Mouse (Mus musculus) intestine, postnatal 0 days (tissue): Measurements from ENCODE around the gene Nkain4. TPM values are rescaled to one million over a fixed set of nuclear protein-coding genes. Genes with fewer than 3 reads are reported as not detected.

Source experiments
- ATAC-seq: fragments of 200-750 bp; cut with Nextera tagmentation; 2 replicates; pipeline ENCODE4 v1.8.0; 2017; ENCODE audit warnings: mild to moderate bottlenecking, moderate TSS enrichment, moderate library complexity
- H3K27ac ChIP-seq: fragments of 300-500 bp; sonication (generic); 2 replicates; pipeline ENCODE4 v1.5.1; 2014; ENCODE audit warnings: mild to moderate bottlenecking, low read depth, low read length, moderate library complexity
- H3K27me3 ChIP-seq: fragments of 300-500 bp; sonication (generic); replicated peaks from 2 replicates; pipeline ENCODE4 v1.6.1; 2014; ENCODE audit warnings: low read length, mixed read lengths; ENCODE audit not compliant: control insufficient read depth, insufficient read depth
- H3K36me3 ChIP-seq: fragments of 300-500 bp; sonication (generic); 2 replicates; pipeline ENCODE4 v1.6.1; 2014; ENCODE audit warnings: mild to moderate bottlenecking, moderate library complexity; ENCODE audit not compliant: control insufficient read depth, insufficient read depth
- H3K4me1 ChIP-seq: fragments of 300-500 bp; sonication (generic); replicated peaks from 2 replicates; pipeline ENCODE4 v1.6.1; 2014; ENCODE audit warnings: antibody characterized with exemption, low read length, mixed read lengths; ENCODE audit not compliant: control insufficient read depth, insufficient read depth
- H3K4me2 ChIP-seq: fragments of 300-500 bp; sonication (generic); replicated peaks from 2 replicates; pipeline ENCODE4 v1.6.1; 2014; ENCODE audit warnings: low read depth, mild to moderate bottlenecking, moderate library complexity
- H3K4me3 ChIP-seq: fragments of 300-500 bp; sonication (generic); 2 replicates; pipeline ENCODE4 v1.5.1; 2014; ENCODE audit warnings: low read depth, low read length
- H3K9ac ChIP-seq: fragments of 300-500 bp; sonication (generic); 2 replicates; pipeline ENCODE4 v1.6.1; 2014; ENCODE audit warnings: mild to moderate bottlenecking, low read depth, low read length
- H3K9me3 ChIP-seq: fragments of 300-500 bp; sonication (generic); 2 replicates; pipeline ENCODE4 v1.6.1; 2016; ENCODE audit warnings: mixed run types; ENCODE audit not compliant: control insufficient read depth
- CTCF ChIP-seq: sonication (generic); IDR thresholded peaks from 2 replicates; pipeline ENCODE4 v1.5.1; 2016; ENCODE audit warnings: low read depth, mild to moderate bottlenecking, control low read depth, antibody characterized with exemption, moderate library complexity
- WGBS: fragments of 180-500 bp; shearing (Covaris S2); extraction: QIAGEN DNeasy Blood & Tissue Kit; methylation state at CpG from one replicate; pipeline ENCODE4 v1.1.7; 2014; 5-methylcytosine and 5-hydroxymethylcytosine counted together
- polyA plus RNA-seq: library from polyadenylated mRNA; unstranded; fragments of >200 nt; fragmentation: Nextera tagmentation; extraction: Ambion mirVana; gene quantifications from 2 replicates; pipeline ENCODE4 v1.2.1, GENCODE M21; 2015

The Nkain4 gene
- polyA plus RNA-seq, 1 experiment from 2014 or later, result 22.9 TPM

GRCm38 (mm10) chr2:180988948-180989347, 34.4 kb upstream of the Nkain4 start:
- Histone ChIP-seq H3K4me1 (no peaks in the 10 kb centered on the region), H3K27ac (no peak overlapping the region), H3K4me3 (no peak overlapping the region), H3K36me3 (no peaks in the 10 kb centered on the region), H3K27me3 (no peaks in the 10 kb centered on the region), H3K4me2 (no peak overlapping the region), H3K9ac (no peak overlapping the region), H3K9me3 (no peaks in the 10 kb centered on the region)
- ATAC-seq, result no peak
- 63% methylated on average over 1 of the region's 1 CpGs for WGBS
- no peak for TF ChIP-seq CTCF

DNA sequence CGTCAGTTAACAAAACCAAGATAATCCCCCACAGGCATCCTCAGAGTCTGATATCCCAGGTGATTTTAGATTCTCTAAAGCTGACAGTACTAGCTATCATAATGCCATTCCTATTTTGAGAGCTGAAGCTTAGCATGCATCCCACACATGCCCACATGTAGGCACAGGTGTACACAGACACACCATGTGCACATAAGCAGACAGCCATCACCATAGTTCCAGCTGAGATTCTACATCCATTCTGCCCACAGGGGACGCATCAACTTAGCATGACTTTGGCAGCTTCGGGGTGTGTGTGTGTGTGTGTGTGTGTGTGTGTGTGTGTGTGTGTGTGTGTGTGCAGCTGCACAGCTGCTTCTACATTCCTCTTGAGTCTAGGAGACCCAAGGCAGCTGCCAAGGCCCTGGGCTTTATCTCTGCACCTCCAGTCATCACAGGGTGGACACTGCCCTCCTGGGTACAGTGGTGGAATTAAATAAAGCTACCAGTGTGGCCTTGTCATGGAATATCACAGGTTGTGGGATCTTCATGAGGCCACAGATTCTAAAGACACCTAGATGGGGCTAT, 33.9 kb upstream of the Nkain4 start:
- Histone ChIP-seq H3K27ac (no peak overlapping the region), H3K36me3 (no peaks in the 10 kb centered on the region), H3K9me3 (no peaks in the 10 kb centered on the region), H3K4me3 (no peak overlapping the region), H3K4me1 (no peaks in the 10 kb centered on the region), H3K27me3 (no peaks in the 10 kb centered on the region), H3K4me2 (no peak overlapping the region), H3K9ac (no peak overlapping the region)
- TF ChIP-seq CTCF, result no peak; the same call in 1 of the 2 replicates
- WGBS, result 71% methylated on average over 3 of the region's 3 CpGs
- ATAC-seq, result no peak

- Histone ChIP-seq H3K4me1 (no peaks in the 10 kb centered on the region), H3K9me3 (no peaks in the 10 kb centered on the region), H3K4me2 (no peak overlapping the region), H3K9ac (no peak overlapping the region), H3K36me3 (peaks cover 1% of the 10 kb centered on the region), H3K27me3 (no peaks in the 10 kb centered on the region), H3K4me3 (no peak overlapping the region), H3K27ac (no peak overlapping the region)
- no peak for ATAC-seq
- no peak for TF ChIP-seq CTCF
- WGBS, result 72% methylated on average over 5 of the region's 5 CpGs
These were observed 33.0 kb upstream of the Nkain4 start for GRCm38 (mm10) chr2:180987432-180988030.

DNA sequence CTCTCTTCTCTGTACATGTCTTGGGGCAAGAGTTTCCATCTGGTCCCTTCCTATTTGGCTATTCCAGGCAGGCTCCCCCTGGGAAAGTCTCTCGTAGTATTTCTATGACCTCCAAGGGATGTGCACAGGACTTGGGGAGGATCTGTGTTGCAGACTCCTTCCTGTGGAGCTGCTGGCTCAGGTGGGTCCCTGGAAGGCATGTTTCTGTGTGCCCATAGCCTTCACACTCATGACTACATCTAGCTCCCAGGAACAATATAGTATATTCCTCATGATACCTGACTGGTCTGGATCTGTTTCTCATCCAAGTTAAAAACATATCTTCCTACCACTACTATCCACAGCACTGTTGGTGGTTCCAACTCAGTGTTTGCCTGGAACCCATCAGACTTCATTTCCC, 32.5 kb upstream of the Nkain4 start:
- no peaks in the 10 kb centered on the region for H3K27me3 ChIP-seq
- H3K4me3 ChIP-seq, result no peak overlapping the region
- H3K27ac ChIP-seq, result no peak overlapping the region
- no peak overlapping the region for H3K9ac ChIP-seq
- H3K36me3 ChIP-seq, result peaks cover 7% of the 10 kb centered on the region
- ATAC-seq, result no peak
- H3K9me3 ChIP-seq, result no peaks in the 10 kb centered on the region
- H3K4me2 ChIP-seq, result no peak overlapping the region
- H3K4me1 ChIP-seq, result no peaks in the 10 kb centered on the region
- WGBS, result 66% methylated on average over 1 of the region's 1 CpGs
- no peak for TF ChIP-seq CTCF

- no peak within 1 kb of the TSS for H3K9ac ChIP-seq
These were observed 31.9 kb upstream of the Nkain4 start, which contains the start of gene Col20a1 for GRCm38 (mm10) chr2:180986449-180986848. Gene Col20a1, plus strand, starts transcription at chr2:180986535.

GRCm38 (mm10) chr2:180985635-180986034, 31.1 kb upstream of the Nkain4 start:
- no peak overlapping the region for H3K4me2 ChIP-seq
- no peak overlapping the region for H3K4me3 ChIP-seq
- no peaks in the 10 kb centered on the region for H3K27me3 ChIP-seq
- peaks cover 20% of the 10 kb centered on the region for H3K36me3 ChIP-seq
- 77% methylated on average over 2 of the region's 2 CpGs for WGBS
- H3K27ac ChIP-seq, result no peak overlapping the region
- no peaks in the 10 kb centered on the region for H3K9me3 ChIP-seq
- ATAC-seq, result no peak
- no peaks in the 10 kb centered on the region for H3K4me1 ChIP-seq
- no peak overlapping the region for H3K9ac ChIP-seq
- no peak for TF ChIP-seq CTCF

More at GRCm38 (mm10) chr2:180986449-180986848, 31.9 kb upstream of the Nkain4 start, which contains the start of gene Col20a1:
- Histone ChIP-seq H3K4me3 (no peak within 1 kb of the TSS), H3K36me3 (peaks cover 12% of the 10 kb centered on the region), H3K27ac (no peak within 1 kb of the TSS), H3K27me3 (no peaks in the 10 kb centered on the region), H3K4me2 (no peak within 1 kb of the TSS), H3K9me3 (no peaks in the 10 kb centered on the region), H3K4me1 (no peaks in the 10 kb centered on the region)
- TF ChIP-seq CTCF, result no peak
- whole genome bisulfite sequencing, result 54% methylated on average over 2 of the region's 2 CpGs
- no peak for ATAC-seq
